Mouse (Mus musculus): ENCODE measurements around the gene Arhgef11.
"Not testable (repeated sequence)": the region's sequence is repeated elsewhere in the genome, so short reads cannot be mapped to it uniquely, and the experiment has no call there.

Arhgef11 gene

GRCm38 (mm10) chr3:87616957-87617810 is at the start of gene Arhgef11:
Arhgef11 (plus strand) TSS chr3:87617559.
- DNase-seq (ENCODE audit: low read depth, low spot score), result peak; percentile 41

- no peak for DNase-seq (ENCODE audit: low read depth, low spot score)
Observed at GRCm38 (mm10) chr3:87568681-87569080, 48.7 kb upstream of the Arhgef11 start.

GRCm38 (mm10) chr3:87575766-87576165 is 41.6 kb upstream of the Arhgef11 start:
- peak; percentile 49 for DNase-seq (ENCODE audit: low read depth, low spot score)

GRCm38 (mm10) chr3:87582259-87582658 is 35.1 kb upstream of the Arhgef11 start:
- DNase-seq (ENCODE audit: low read depth, low spot score), result no peak

GRCm38 (mm10) chr3:87593793-87594192 is 23.6 kb upstream of the Arhgef11 start:
- DNase-seq (ENCODE audit: low read depth, low spot score), result no peak

GRCm38 (mm10) chr3:87595328-87595727 is 22.0 kb upstream of the Arhgef11 start:
- not testable (repeated sequence) for DNase-seq (ENCODE audit: low read depth, low spot score)

GRCm38 (mm10) chr3:87601077-87601476 is 16.3 kb upstream of the Arhgef11 start:
- DNase-seq (ENCODE audit: low read depth, low spot score), result not testable (repeated sequence)

- no peak for DNase-seq (ENCODE audit: low read depth, low spot score)
Observed at GRCm38 (mm10) chr3:87616354-87616753, 1.0 kb upstream of the Arhgef11 start.

GRCm38 (mm10) chr3:87617811-87618130 is 412 bp downstream of the Arhgef11 start:
- DNase-seq (ENCODE audit: low read depth, low spot score), result peak; percentile 29

- no peak for DNase-seq (ENCODE audit: low read depth, low spot score)
Observed at GRCm38 (mm10) chr3:87618240-87618639, 881 bp downstream of the Arhgef11 start.

- DNase-seq (ENCODE audit: low read depth, low spot score), result no peak
Observed at GRCm38 (mm10) chr3:87618981-87619710, 1.8 kb downstream of the Arhgef11 start.

GRCm38 (mm10) chr3:87620218-87620891 is 3.0 kb downstream of the Arhgef11 start:
- DNase-seq (ENCODE audit: low read depth, low spot score), result no peak

- DNase-seq (ENCODE audit: low read depth, low spot score), result no peak
Observed at GRCm38 (mm10) chr3:87624899-87625298, 7.5 kb downstream of the Arhgef11 start.

- DNase-seq (ENCODE audit: low read depth, low spot score), result peak; percentile 9
Observed at GRCm38 (mm10) chr3:87630899-87631298, 13.5 kb downstream of the Arhgef11 start.

GRCm38 (mm10) chr3:87631408-87631807 is 14.0 kb downstream of the Arhgef11 start:
- peak; percentile 53 for DNase-seq (ENCODE audit: low read depth, low spot score)

GRCm38 (mm10) chr3:87635514-87635913 is 18.2 kb downstream of the Arhgef11 start:
- no peak for DNase-seq (ENCODE audit: low read depth, low spot score)

GRCm38 (mm10) chr3:87643453-87643852 is 26.1 kb downstream of the Arhgef11 start:
- no peak for DNase-seq (ENCODE audit: low read depth, low spot score)

GRCm38 (mm10) chr3:87646174-87646573 is 28.8 kb downstream of the Arhgef11 start:
- no peak for DNase-seq (ENCODE audit: low read depth, low spot score)

GRCm38 (mm10) chr3:87649063-87649462 is 31.7 kb downstream of the Arhgef11 start:
- no peak for DNase-seq (ENCODE audit: low read depth, low spot score)

- DNase-seq (ENCODE audit: low read depth, low spot score), result peak; percentile 67
Observed at GRCm38 (mm10) chr3:87658348-87658747, 41.0 kb downstream of the Arhgef11 start.

GRCm38 (mm10) chr3:87659692-87660429 is 42.5 kb downstream of the Arhgef11 start:
- DNase-seq (ENCODE audit: low read depth, low spot score), result no peak

- DNase-seq (ENCODE audit: low read depth, low spot score), result no peak
Observed at GRCm38 (mm10) chr3:87660479-87660878, 43.1 kb downstream of the Arhgef11 start.

All from ES-CJ7 (cell line).